Mouse (Mus musculus) CD4-positive helper T cell, adult 2 months (primary cell): ENCODE data around the gene Cacng3.

Experiments
- DNase-seq: peaks from one replicate; pipeline ENCODE4 v3.0.0-alpha.2; 2012; ENCODE audit warnings: low read depth, missing footprints, low spot score

Cacng3 gene

DNA sequence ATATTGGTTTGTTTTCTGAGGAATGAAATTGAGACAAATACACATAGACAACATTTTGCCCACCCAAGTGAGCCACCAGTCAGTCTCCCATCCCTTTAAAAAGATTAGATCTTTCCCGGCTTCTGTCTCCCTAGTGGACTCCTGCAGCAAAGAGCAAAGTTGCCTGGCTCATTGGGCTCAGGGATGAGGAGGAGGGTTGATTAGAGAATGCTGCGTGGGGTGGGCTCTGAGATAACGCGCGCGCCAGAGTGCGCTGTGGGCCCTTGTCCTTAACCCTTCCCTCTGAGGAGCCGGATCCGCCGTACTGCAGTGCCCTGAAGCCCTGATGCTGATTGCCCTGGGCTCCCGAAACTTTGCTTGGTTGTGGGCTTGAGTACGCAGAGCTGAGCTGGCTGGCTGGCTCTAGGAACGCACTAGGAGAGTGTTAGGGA is at the start of gene Cacng3:
Gene Cacng3 (plus strand): TSS at position 51 of the 431 bp plus-strand sequence.
- no peak for DNase-seq

DNA sequence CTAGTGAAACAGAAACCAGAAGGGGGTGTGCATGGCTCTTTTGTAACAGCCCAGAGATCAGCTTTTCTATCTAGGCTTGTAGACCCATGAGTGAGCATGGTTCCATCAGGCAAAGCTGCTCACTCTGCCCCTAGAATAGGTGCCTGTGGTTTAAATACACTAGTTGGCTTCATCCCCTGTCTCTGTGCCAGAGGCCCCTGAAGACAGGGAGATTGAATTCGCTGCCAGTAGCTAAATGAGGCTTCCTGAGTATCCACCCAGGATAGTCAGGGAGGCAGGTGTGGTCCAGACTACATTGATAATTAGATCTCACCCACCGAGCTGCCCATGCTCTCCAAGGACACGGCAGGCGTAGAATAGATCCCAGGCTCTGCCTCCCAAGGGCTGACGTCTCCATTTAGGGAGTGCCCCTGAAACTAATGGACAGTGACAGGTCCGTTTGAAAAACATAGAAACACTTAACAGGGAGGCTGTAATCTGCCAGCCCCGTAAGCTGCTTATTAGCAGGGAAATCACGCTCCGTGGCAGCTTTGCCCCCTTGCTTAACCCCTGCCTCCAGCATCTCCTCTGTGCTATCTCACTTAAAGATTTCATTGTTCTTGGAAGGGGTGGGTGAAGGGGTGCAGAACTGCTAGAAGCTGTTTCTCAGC is 48.0 kb upstream of the Cacng3 start:
- no peak for DNase-seq

DNA sequence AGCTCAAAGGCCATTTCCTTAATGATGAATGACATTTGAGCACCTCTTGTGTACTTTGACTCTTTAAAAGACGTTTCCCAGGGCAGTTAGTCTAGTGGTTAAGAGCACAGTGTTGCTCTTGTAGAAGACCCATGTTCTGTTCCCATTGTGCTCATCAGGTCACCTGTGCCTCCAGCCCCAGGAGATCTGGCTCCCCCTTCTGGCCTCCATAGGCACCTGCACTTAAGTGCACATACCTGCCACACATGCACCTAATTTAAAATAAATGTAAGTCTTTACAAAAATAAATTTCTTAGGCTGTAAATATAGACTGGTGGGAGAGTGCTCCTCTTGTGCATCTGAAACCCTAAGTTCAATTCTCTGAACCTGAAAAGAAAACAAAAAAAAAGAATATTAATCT is 46.5 kb upstream of the Cacng3 start:
- no peak for DNase-seq

DNA sequence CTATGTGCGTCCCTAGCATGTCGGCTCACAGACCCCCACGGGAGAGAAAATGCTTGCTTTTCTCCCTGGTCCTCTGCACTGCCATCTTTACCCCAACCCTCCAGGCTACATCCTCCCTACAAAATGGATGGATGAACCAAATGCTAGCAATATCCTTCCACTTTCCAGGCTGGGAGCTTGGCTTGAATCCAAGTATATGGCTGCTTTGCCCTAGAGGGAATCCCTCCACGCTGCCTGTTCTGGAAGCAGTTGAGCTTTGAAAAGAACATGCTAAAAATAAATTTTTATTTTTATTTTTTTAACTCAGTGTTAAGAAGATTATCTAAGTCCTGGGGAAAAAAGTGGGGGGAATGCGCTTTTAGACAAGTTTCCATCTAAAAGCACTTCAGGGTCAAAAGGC is 42.2 kb upstream of the Cacng3 start:
- DNase-seq, result no peak

DNA sequence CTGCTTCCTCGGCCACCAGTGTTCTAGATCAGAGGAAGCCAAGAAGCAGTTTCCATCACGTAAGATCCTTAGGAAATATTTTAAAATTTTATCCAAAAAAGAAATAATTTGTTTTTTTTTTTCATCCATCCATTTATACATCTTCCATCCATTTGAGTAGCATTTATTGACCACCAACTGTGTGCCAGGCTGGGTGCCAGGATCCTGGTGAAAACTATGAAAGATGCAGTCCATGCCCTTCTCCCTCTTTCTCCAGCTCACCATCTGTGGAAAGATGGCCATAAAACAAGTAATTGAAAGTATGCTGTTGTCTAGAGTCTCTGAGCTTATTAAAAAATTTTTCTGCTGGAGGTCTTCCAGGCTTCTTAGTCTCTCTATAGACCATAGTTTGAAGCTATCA is 39.9 kb upstream of the Cacng3 start:
- DNase-seq, result no peak

DNA sequence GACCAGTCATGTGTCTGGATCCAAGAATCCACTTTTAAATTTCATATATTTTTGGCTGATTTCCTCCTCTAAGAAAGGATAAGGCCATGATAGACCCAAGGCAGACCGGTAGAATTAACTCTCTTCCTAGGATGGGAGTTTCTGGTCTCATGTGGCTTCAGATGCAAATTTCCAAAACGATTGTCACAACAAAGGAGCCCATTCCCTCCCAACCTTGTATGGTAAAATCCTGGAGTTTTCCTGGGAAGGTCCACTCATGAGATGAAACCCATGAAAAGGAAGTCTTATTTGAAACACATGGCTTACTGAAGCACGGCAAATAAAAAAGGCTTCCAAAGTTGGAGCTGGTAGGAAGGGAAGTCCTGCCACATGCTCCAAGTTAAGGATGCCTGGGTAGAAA is 39.1 kb upstream of the Cacng3 start:
- no peak for DNase-seq

DNA sequence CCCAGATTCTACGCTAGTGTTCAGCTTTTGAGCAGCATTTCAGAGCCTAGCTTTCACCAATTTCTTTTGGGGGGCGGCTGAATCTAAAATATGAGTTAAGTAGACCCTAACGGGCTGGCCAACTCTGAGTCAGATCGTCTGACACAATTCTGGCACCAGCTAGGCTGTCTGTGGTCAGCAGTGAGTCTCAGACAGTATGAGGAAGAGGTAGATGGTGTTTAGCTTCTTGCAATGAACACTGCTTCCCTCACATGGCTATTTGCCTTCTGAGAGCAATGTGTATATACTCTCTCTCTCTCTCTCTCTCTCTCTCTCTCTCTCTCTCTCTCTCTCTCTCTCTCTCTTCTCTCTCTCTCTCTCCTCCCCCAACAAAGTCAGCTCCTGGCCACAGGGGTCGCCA is 37.3 kb upstream of the Cacng3 start:
- no peak for DNase-seq

DNA sequence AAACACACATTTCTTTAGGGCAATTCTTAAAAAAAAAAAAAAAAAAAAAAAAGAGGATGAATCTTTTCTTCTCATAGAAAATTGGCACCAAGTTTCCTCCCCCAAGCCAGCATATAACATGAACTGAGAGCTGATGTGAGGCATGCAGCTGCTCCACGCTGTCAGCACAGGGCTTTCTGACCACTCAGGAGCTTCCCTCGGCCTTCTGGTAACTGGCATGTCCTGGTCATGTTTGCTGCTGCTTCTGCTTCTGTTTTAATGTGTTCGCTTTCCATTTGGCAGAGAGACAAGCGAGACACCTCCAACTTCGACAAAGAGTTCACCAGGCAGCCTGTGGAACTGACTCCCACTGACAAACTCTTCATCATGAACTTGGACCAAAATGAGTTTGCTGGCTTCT is 36.8 kb upstream of the Cacng3 start:
- DNase-seq, result no peak

DNA sequence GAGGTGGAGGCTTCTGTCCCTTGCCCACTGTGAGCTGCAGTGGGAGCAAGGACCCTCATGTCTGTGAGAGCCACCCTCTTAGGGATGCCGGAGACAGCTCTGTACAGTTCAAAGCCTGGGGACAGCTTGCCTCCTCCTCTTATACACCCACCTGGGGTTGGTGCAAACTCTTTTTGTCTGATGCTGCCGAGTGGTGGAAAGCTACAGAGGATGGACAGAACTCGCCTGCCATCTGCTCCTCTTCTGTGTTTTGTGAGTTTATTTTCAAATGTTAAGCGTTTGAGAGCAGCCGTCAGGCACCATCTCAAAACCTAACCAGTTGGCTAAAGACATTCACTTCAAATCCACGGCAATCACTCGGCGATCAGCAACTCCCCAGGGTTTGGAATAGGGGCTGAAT is 26.6 kb upstream of the Cacng3 start:
- DNase-seq, result no peak

DNA sequence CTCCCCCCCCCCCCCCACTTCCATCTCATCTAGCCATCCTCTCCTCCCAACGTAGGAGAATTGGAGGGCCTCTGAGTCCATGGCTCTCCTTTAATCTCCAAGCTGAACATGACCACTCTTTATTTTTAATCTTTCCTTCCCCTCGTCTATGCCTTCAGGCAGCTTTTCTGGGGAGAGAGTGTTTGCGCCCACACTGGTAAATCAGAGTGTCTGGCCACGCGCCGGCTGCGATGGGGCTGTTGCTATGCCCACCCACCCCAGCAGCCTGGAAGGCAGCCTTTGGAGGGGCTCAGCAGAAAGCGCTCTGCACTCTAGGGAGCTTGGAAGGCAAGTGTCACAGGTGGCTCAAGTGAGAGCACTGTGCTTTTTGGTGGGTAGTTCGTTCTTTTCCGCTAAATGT is 21.0 kb upstream of the Cacng3 start:
- no peak for DNase-seq

DNA sequence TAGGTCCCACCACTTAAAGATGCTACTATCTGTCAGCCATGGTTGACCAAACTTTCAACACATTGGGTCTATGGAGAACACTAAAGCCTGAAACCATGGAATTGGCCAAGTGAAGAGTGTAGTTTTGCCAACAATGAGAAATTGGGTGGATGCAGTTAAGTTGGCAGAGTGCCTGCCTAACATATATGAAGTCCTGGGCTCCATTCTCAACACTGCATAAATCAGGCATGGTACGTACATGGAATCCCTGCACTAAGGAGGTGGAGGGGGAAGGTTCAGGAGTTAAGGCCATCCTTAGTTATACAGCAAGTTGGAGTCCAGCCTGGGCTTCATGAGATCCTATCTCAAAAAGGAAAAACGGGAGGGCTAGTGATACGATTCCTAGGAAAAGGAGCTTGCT is 17.8 kb upstream of the Cacng3 start:
- DNase-seq, result no peak

DNA sequence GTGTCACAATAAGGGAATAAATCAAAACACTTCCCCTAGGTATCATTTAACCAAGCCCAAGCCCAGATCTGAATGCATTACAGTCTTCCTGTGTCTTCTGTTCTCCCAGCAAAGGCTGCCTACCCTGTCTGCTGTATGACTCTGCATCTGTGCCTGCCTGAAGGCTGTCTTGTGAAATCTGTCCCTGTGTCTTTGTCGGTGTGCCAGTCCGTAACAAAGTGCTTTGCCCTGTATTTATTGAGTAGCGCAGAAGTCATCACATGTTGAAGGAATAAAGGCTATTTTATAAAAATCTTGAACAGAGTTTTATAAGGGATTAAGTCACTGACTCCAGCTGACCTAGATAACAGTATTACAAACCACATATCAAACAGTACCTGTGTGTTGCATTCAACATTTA is 13.6 kb upstream of the Cacng3 start:
- DNase-seq, result no peak

DNA sequence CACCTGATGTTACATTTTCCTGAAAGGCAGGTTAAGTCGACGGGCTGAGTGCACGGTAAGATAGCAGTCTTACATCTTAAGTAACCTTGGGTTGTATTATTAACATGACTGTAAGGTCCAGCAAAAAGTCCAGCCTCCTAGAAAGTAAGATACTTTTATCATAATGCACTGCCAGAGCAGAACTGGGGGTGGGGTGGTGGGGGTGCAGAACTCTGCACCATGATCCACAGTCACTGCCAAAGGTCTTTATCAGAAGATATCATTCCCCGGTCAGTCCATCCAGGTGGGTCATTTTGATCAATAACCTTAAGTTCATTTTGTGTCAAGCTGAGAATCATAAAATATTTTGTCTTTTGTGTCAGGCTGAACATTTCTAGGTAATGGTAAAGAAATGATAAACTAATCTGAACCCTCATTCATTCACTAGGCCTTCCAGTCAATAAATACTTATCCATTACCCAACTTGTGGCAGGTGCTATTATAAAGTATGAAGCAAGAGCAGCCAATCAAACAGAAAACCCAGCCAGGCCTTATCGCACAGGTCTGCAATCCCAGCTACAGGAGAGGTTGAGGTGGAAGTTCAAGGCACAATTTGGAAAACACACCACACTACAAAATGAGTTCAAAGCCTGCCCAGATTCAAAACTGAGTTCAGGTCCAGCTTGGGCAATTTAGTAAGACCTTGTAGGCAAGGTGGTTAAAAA is 12.7 kb upstream of the Cacng3 start:
- DNase-seq, result no peak

DNA sequence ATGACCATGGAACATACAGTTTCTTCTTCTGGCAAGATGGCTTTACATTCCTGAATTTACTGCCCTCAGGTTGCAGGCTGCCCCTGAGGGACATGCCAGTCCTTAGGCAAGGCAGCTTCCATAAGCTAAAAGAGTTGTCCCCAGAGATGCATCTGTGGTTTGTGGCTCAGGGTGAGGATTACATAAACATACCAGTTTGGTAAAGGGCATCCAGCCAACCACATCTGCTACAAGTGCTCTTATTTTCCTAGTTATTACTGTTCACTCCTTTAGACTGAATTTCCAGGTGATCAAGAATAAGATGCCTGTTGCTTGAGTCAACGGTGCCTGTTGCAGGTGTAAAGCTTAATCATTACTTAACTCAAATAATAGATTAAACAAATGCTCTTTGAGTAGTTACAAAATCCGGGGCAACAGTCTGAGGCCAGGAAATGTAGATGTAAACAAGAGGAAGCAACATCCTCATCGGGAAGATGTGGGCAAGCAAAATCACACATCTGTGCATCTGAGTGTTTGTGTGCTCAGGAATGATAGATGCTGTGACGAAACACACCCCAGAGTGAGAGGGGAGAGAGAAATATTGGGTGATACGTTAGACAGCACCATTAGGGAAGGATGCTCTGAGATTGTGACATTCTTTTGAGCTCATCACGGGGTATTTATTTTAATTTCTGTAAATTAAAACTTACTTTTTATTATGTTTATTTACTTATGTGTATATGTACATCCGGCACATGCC is 4.8 kb upstream of the Cacng3 start:
- DNase-seq, result no peak

DNA sequence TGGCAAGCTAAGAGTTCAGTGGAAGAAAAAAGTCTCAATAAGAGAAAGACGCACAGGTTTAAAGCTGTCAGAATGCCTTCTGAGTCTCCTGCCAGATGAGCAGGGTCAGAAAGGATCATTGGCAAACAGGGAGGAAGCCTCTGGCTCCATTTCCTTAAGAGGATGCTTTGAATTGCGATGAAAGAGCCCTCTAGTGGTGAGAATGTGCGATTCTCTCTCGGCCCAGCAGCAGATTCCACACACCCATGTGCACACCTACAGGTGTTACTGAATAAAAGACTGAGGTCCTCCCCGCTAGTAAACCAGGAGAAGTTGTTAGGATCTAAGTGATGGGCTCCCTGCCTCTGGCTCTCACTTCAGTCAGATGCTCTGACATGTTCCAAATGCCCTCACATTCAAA is 2.4 kb upstream of the Cacng3 start:
- DNase-seq, result peak; percentile 22

DNA sequence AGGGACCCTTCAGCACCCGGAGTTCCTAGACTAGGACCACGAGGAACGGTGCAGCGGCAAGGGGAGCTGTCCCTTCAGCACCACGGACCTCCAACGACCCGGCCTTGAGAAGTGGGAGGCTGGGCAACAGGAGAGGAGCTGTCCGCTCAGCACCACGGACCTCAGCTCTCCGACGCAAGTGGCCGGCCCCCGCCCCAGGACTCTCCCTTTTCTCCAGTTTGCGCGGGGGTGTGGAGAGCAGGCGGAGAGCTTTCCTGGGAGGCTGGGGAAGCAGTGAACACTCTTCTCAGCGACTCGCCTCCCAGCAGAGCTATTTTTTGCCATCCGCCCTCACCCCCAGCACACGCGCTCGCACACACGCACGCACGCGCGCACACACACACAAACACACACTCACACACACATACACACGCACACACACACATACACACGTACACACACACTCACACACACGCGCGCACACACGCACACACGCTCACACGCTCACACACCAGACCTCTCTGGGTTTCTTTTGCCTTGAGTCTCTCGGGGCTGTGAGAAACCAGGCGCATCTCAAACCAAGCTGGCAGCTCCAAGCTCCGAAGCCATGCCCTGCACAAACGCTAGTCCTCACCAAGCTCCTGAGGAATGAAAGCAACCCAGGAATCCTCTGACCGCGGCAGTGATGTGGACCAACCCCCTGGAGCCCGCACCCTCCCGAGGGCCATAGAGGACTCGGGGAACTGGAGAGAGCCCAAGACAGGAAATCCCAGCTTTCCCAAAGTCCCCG is 765 bp downstream of the Cacng3 start:
- DNase-seq, result peak; percentile 48

DNA sequence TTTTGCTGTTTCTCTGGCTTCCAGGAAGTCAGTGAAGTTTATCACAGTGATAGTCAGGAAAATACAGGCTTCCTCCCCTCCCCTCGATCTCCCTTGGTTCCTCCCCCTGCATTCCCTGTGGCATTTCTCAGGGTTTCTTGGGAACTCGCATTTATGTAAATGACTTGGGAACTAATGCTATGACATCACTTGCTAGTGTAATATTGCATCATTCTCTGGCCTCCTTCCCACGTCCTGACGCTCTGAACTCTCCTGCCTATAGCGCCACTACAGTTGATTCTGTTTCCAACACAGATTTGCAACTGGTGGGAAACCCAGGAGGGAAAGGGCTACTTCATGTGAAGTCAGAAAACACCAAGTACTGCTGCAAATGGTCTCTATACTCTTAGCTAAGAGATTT is 2.7 kb downstream of the Cacng3 start:
- no peak for DNase-seq

DNA sequence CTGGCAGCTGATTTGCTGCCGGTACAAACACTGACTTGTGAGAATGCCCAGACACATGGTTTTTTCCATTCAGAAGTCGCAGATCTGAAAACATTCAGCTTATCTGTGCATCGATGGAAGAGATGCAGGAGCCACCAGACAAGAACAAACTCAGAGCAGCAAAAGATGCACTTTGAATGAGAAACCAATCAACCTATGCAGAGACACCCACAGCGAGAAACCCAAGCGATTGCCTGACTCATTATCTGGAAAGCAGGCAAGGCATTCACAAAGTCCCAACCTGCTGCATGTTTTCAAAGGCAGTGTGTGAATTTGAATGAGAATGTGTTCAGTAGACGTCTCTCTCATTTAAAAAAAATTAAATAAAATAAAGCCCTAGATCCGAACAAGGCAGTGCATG is 4.9 kb downstream of the Cacng3 start:
- DNase-seq, result no peak

DNA sequence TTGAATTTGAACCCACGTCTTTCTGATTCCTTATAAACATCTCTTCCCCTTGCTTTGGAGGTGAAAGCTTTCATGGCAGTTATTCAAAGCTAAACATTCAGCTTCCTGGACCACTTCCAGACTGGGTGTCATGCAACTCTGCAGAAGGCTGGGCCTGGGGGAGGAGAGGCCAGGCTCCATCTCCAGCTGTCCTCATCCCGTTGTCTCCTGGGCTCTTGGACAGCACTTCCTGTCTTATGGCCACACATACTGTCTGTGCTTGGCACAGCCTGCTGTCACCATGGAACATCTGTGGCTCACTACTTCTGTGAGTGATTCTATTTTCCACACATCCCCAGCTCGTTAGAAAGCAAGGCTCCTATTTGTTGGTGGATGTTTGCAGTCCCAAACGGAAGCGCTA is 31.5 kb downstream of the Cacng3 start:
- no peak for DNase-seq

DNA sequence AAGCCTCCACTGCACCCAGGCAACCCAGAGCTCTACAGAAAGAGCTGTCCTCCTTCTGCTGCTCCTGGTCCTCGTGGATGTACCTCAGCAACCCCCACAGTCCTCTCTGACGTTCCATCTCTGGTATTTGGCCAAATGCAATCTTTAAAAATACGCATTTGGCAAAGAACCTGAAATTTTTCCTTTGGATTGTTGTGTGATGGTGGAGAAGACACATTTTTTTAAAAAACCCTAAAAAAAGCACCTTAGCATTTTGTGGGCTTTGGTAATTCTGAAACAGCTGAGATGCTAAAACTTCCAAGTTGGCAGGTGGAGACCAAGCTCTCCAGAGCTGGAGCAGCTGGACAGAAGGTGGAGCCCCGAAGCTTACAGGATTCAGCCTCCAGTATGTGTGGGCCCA is 32.2 kb downstream of the Cacng3 start:
- DNase-seq, result no peak

DNA sequence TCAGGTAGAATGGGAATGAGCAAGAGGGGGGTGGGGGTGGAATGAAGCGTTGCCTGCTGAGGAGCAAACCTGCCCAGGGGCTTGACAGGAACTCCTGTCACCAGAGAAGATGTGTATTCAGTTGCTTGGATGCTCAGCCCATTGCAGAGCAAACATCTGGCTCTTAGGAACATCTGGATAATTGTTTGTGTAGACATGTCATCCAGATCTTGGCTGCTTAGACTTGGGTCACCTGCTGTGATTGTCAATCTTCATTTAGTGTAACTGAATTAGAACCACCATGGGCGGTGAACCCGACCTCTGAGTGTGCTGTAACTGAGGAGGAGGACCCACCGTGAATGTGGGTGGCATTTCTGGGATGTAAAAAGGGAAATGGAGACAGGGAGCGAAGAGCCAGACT is 36.4 kb downstream of the Cacng3 start:
- no peak for DNase-seq

DNA sequence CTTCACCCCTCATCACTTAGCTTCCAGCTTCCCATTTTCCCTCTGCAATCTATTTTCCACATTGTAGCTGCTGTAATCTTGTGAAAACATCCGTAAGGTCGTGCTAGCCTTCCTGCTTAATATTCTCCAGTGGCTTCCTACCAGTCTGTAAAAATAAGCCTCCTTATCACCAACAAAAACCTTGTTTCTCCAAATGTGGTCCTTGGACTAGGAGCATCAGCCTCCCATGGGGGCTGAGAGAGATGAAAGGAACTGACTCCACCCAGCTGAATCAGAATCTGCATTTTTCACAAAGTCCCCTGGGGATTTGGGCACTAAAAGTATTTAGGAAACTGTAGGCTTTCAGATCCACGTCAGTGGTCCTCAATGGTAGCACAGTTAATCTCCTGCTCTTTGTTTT is 46.0 kb downstream of the Cacng3 start:
- DNase-seq, result no peak
